Mouse (Mus musculus) kidney, postnatal 14 days (tissue): ENCODE measurements around the gene Cyp1a2.

Experiments
- DNase-seq: peaks from one replicate; pipeline ENCODE4 v3.0.0; 2022; ENCODE audit warnings: mixed read lengths

Cyp1a2 gene

DNA sequence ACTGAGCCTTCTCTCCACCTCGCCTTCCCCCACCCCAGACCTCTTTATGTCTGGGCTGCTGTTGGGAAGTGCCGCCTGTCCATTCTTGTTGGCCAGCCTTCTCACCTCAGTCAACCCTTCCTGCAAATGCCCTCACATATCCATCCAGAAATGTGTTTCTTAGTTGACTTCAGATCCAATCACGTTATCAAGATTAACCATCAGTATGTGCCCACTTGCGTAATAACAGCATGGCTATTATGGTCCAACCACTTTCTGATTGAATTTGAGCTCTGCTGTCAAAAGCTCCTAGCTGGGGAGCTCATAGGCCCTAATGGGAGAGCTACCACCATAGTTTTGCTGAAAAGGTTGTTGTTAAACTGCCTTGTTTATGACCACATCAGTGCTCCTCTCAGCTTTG is 12.5 kb downstream of the Cyp1a2 start:
- no peak for DNase-seq

DNA sequence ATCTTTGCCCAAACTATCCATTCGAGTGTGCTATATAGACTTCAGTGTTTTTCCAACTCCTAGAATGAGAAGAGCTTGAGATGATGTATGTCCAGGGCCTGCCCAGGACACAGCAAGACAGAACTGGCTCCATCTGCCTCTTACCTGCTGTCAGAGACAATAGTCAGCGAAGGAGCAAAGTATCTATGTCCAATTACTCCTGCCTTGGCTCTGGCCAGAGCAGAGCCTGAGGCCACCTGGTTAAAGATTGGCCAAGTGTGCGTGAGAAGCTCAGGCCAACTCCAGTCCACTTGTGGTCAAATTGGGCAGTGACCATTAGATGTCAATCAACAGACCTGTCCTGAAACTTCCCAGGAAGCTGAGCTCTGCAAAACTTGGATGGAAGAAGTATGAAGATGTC is 13.9 kb downstream of the Cyp1a2 start:
- DNase-seq = peak; percentile 82

DNA sequence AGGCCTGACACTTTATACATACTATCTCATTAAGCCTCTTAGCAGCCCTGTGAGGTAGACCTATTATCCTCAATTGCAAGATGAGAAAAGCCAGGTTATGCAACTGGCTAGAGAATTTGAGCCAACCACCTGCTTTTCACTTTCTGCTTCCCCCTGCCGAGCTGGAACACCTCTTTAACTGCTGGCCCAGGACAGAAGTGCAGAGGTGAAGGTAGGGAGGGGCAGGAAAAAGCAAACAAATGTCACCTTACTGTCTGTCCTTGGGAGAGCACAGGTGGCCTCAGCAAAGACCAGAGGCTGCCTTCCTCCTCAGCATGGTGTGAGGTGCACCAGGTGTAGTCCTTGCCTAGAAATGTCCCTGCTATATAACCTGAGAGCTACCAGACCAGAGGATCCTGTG is 15.2 kb downstream of the Cyp1a2 start:
- no peak for DNase-seq

DNA sequence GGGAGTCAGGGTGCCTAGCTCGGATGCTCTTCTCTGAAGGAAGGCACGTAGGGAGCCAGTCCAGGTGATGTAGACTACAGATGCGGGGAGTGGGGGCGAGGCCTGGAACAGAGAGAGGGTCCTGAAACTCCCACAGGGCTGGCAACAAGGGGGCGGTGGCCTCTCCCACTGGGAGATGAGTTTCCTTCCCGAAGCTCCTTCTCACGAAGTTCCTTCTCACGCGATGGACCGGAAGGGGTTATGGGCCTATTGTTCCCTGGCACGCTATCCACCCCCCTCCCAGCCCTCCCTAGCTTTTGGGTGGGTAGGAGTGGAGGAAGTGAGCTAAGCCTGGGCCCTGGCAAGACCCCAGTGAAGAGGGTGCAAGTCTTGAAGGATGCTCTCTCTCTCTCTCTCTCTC is 15.7 kb downstream of the Cyp1a2 start:
- no peak for DNase-seq

DNA sequence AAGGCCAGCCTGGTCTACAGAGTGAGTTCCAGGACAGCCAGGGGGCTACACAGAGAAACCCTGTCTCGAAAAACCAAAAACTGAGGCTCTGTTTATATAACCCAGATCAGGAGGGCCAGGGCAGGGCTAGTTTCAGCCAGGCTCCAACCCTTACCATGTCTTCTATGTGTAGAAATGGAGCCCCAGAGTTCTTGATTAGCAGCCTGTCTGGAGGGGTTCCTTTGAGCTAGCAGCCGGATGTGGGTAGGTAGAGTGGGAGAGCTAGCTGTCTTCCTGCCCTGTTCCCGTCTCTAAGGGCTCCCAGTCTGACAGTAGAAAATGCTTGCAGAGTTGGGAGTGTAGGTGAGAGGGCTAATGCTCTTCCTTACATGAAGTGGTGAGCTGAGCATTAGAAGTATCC is 16.4 kb downstream of the Cyp1a2 start:
- no peak for DNase-seq

DNA sequence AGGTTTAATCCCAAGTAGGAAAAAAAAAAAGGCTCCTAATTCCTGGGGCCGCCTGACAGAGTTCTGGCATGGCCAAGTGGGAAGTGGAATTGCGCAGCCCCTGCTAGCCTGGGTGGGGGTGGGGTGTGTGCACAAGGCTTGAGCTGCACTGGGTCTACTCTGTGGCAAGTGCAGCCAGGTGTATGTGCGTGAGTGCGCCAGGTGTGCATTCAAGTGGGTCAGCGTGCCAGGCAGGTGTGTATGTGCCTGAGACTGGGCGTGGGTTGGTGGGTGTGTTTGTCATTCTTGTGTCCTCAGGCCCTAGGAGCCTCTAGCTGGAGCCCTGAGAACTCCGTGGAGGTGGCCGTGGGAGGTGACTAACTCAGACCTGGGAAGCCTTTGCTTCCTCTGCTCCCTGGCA is 17.0 kb downstream of the Cyp1a2 start:
- DNase-seq = no peak

DNA sequence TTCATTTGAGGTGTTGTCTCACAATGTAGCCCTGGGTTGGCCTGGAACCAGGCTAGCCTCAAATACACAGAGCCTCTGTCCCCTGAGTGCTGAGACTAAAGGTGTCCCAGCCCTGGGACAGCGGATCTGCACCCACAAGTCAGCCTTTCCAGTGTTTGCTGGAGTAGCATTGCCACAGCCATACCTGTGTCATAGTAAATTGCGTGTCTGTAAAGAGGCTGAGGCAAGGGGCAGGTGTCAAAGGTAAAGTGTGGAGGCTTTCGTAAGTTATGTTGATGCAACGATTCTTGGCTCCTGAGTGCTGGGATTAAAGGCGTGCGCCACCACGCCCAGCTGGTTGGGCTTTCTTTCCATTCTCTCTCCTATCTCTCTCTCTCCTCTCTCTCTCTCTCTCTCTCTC is 18.9 kb downstream of the Cyp1a2 start:
- no peak for DNase-seq

DNA sequence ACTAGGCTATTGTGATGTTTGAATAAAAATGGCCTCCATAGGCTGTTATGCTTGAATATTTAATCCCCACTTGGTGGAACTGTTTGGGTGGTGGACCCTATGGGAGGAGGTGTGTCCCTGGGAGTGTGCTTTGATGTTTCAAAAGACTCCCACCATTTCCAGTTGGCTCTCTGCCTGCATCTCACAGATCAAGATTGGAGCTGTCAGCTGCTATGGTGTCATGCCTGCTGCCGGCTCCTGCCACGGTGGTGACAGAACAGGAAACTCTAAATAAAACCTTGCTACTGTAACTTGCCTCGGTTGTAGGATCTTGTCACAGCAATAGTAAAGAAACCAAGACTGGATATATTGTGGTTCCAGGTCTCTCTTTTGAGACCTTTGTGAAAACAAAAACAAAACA is 22.0 kb downstream of the Cyp1a2 start:
- no peak for DNase-seq

DNA sequence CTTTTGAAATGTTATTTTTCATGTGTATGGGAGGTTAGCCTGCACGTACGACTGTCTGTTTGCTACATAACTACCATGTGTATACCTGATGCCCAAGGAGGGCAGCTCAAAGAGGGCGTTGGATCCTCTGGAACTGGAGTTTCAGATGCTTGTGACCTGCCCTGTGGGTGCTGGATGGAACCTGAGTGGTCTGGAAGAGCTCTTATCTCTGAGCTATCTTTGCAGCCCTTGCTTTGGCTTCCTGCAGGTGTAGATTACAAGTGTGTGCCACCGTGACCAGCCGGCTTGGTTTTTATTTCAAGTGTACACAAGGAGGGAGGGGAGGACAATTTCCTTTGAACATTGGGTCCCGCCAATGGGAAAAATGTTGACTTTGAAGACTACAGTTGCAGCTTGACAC is 23.0 kb downstream of the Cyp1a2 start:
- no peak for DNase-seq

DNA sequence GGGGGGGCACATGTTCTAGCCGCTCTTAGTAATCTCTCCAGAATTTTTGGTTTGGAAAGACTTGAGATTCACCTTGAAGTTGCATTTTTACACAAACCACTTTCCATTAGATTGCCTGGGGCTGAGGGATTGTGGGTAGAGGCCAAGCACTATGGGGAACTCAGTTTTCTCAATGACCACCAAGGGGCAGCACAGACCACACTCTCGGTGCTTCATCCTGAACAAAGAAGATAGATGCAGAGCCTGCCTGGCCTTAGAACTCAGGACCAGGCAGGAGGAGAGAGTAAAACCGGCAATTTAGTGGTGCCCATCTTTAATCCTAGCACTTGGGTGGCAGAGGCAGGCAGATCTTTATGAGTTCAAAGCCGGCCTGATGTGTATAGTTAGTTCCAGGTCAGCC is 23.7 kb downstream of the Cyp1a2 start:
- peak; percentile 85 for DNase-seq

DNA sequence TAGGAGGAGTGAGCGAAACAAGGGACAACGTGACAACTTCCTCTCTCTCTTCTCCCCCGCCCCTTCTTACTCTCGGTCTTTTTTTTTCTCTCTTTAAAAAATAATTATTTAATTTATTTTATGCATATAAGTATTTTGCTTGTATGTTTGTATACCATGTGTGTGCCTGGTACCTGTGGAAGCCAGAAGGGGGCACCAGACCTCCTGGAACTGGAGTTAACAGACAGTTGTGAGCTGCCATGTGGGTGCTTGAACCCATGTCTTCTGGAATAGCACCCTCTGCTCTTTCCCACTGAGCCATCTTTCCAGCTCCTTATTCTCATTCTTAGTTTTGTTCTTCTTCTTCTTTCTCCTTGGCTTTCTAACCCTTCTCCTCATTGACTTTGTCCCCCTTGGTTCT is 24.5 kb downstream of the Cyp1a2 start:
- DNase-seq = no peak

DNA sequence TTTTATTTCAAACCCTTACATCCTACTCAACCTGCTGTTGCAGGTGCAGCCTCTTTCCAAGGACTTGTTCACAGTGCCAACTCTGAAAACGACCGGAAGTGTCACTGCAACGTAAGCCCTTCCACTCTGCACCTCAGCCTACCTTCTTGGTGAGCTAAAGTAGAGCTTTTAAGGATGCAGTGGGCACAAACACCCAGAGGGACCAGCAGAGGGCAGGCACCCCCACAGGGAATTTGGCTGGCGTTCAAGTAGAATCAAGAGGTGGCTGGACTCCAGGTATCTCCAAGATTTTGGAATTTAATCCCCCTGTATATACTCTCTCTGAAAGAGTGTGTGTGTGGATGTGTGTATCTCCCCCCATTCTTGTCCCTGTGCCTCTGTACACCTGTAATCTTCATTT is 25.7 kb downstream of the Cyp1a2 start:
- DNase-seq = no peak

DNA sequence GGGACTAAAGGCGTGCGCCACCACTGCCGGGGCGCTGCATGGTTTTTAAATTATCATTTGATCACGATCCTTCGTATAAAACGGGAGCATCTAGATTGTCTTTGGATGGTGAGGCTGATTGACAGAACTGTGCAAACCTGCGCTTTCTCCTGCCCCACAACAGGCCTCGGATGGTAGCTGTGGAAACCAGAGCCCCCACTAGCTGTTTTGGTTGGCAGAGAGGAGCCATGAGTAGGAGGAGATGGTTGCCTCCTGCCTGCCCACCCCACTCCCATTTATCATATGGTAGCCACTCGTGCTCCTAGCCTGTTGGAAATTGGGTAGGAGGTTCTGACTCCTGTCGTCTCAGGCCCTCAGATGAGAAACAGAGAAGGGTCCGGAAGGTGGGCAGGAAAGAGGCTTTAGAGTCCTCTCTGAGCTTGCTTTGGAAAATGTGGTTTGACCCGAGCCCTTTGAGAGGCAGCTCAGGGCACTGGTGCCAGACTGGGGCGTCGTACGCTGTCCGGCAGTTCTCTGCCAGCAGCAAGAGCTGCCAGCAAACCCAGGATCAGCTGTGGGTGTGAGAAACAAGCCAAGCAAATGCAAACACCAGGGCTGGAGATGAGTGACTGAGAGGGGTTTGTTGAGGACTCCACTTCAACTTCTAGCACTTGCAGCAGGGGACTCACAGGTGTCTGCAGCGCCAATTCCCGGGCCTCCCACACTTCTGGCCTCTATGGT is 26.7 kb downstream of the Cyp1a2 start:
- DNase-seq = no peak

DNA sequence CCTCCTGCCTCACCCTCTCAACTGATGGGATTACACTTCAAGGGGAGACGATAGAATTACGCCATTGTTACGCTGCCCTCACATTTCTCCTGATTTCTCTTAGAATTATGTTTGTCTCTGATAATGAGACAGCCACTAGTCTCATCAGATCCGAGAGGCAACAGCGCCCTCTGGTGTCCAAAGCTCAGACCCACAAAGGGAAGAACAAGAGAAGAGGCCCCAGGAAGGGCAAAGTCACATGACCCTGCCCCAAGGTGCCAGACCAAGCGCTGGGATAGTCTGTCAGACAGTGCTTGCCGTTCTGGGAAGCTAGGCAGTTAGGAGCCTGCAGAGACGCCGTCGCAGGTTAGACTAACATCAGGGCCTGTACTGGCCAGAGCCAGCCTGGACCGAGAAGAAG is 27.8 kb downstream of the Cyp1a2 start:
- DNase-seq = peak; percentile 92

DNA sequence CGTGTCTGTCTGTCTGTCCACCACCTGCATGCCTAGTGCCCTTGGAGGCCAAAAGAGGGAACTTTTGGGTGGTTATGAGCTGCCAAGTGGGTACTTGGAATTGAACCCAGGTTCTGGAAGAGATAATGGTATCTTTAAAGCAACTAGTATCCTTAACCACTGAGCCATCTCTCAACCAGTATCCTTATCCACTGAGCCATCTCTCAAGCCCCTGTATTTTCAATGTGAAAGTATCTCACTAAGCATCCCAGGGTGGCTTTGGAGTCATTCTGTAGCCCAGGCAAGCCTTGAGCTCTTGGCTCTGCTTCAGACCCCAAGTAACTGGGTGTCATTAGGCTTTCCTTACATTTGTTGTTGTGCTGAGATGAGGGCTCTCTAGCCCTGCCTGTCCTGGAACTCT is 28.5 kb downstream of the Cyp1a2 start:
- DNase-seq = no peak

DNA sequence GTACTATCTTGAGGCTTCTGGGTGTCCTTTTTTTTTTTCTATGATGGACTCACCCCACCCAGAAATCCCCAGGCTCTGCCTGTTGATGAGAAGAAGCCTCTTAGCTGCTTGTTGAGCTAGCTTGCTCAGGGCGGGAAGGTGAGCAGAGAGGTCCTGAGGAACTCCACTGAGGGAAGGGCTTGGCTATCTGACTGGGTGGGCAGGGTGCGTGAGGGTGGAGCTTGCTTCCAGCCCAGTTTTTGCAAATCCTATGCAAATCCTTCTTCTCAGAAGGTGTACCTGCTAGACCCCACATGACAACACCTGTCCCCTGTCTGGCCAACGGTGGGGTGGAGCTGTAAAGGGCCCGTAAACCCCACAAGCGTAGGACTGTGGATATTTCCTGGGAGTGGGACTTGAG is 30.2 kb downstream of the Cyp1a2 start, which contains the start of gene Csk:
TSS of gene Csk (minus strand) at position 349 of the 400 bp plus-strand sequence.
- no peak for DNase-seq

DNA sequence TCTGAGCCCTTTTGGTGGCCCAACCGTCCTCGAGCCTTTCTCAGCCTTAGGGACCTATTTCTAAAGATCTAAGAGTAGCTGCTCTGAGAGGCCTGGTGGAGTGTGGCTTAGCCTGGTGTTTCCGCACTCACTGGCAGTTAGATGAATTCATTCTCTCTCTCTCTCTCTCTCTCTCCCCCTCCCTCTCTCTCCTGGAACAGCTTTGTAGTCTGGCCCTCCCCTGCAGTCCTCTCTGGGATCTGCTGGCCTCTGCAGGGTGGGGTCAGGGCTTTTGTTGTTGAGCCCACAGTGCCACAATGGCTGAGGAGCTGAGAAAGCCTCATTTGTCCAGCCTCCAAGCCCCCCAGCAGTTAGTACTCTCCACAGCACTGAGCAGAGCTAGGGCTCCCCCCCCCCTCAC is 30.6 kb downstream of the Cyp1a2 start:
- DNase-seq = no peak

DNA sequence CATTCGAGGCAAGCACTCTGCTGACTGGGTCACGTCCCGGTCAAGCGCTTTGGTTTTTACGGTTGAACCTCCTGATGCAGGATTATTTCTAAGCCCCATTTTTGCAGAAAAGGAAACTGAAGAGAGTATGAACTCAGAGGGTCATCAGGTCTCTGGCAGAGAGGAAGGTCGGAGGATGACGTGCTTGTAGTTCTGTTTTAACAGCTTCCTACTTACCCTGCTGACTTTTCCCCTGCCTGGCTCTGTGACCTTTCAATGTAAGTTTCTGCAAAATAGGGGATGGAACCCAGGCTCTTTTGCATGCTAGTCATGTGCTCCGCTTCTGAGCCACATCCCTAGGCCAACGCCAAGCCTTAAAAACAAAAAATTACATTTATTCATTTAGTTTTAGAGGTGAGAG is 31.2 kb downstream of the Cyp1a2 start:
- DNase-seq = no peak

DNA sequence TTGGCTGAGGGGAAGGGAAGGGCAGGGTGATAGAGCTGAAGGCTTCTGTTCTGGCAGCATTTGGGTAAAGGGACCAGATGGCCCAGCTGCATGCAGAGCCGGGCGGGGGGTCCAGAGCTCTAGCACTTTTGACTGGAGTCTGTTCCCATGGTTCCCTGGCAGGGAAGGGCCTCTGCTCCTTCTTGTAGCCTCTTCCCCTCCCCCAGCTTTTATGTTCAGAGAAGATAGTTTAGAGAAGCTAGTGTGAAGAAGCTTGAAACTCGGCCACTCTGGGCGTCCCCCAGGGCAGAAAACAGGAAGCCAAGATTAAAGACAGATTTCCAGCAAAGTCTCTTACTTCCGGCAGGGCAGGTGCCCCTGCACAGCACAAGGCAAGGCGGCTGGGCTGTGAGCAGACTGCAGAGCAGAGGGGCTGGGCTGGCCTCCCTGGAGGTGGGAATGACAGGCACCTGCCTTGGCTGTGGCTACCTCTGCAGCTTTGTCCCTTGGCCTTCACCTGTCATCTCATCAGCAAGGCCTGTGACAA is 32.7 kb downstream of the Cyp1a2 start:
- DNase-seq = no peak

DNA sequence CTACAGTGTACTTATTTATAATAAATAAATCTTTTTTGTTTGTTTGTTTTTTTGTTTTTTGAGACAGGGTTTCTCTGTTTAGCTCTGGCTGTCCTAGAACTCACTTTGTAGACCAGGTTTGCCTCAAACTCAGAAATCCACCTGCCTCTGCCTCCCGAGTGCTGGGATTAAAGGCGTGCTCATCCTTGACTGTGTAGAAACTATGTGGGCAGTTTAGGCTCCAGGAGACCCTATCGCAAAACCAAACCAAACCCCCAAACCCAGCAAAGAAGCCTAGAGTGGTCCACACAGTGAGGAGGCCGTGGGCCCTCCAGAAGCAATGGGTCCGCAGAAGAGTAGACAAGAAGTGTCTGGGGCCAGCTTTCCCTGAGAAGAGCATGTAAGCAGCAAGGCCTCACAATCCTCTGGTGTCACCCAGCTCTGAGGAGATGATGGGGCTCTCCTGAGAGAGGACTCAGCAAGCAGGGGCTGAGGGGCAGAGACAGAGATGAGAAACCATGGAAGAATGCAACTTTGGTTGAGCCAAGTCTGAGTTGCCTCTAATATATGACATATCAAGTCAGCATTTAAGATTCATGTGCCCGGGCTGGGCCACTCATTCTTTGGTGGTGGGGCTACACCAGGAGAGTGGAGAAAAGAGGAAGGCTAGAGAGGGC is 33.2 kb downstream of the Cyp1a2 start:
- DNase-seq = no peak

DNA sequence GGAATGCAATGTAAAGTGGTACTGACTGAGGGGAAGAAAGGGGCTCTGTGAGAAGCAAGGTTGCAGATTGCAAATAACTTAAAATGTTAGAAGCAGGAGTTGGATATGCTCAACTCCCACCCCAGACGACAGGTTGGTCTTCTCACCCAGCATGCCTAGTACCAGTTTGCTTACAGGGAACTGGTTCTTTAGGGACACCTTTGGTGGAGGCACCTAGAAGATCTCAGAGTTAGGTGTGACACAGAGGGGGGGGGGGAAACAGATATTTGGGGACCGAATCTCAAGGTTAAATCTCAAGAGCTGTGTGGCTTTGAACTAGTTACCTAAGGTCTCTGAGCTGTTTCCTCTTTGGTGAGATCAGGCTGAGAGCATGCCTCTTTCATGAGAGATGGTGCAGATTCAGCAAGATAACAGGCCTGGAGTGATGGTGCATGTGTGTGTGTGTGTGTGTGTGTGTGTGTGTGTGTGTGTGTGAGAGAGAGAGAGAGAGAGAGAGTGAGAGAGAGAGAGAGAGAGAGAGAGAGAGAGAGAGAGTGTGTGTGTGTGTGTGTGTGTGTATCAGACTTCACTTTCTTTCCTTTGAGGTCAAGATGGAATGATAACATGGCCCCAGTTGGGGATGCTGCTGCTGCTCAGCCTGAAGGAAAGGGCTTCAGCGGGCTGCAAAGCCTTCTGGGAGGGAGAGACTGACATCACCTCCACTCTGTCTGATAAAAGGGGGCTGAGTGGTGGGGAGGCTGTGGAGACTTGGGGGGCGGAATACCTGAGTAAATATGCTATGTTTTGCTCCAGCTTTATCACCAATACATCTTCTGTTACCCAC is 36.0 kb downstream of the Cyp1a2 start:
- no peak for DNase-seq

DNA sequence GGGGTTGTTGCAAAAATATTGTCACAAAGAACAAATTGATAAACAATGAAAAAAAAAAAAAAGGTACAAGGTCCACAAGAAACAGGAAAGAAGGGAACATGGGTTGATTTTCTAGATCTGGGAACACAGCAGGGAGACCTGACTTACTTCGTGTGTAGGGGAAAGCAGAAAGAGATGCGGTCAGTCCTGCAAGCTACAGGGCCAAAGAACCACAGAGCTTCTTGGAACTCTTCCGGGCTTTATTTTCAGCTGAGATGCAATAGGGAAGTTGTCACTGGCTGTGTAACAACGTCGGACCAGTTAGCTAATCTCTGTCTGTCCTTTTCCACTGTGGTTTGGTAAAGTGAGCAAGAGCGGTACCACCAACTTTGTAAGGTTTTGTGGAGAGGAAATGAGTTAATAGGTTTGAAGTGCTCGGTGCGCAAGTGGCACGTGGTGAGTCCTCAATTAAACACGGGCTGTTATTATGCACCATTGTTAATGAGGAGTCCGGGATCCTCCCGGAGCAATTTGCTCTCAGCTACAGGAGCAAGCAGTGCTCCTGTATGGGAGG is 36.9 kb downstream of the Cyp1a2 start:
- no peak for DNase-seq
